Mouse (Mus musculus) intestine, embryonic 15.5 days (tissue): ENCODE measurements around the gene Phf21b. TPM values are rescaled to one million over a fixed set of nuclear protein-coding genes. Genes with fewer than 3 reads are reported as not detected.
A peak's percentile ranks its signal among the peaks of the same experiment; 100 is the strongest.

Experiments
- ATAC-seq: fragments of 200-750 bp; cut with Nextera tagmentation; 2 replicates; pipeline ENCODE4 v1.8.0; 2017; ENCODE audit warnings: moderate TSS enrichment, moderate library complexity
- H3K27ac ChIP-seq: fragments of 300-500 bp; sonication (generic); 2 replicates; pipeline ENCODE4 v1.5.1; 2015; ENCODE audit warnings: mild to moderate bottlenecking, inconsistent platforms
- H3K27me3 ChIP-seq: fragments of 300-500 bp; sonication (generic); replicated peaks from 2 replicates; pipeline ENCODE4 v1.6.1; 2015; ENCODE audit warnings: inconsistent platforms
- H3K36me3 ChIP-seq: fragments of 300-500 bp; sonication (generic); 2 replicates; pipeline ENCODE4 v1.6.1; 2015; ENCODE audit warnings: inconsistent platforms
- H3K4me1 ChIP-seq: fragments of 300-500 bp; sonication (generic); replicated peaks from 2 replicates; pipeline ENCODE4 v1.6.1; 2015; ENCODE audit warnings: inconsistent platforms
- H3K4me2 ChIP-seq: fragments of 300-500 bp; sonication (generic); replicated peaks from 2 replicates; pipeline ENCODE4 v1.6.1; 2015; ENCODE audit warnings: mild to moderate bottlenecking, inconsistent platforms
- H3K4me3 ChIP-seq: fragments of 300-500 bp; sonication (generic); replicated peaks from 2 replicates; pipeline ENCODE4 v1.5.1; 2015; ENCODE audit warnings: inconsistent platforms
- H3K9ac ChIP-seq: fragments of 300-500 bp; sonication (generic); 2 replicates; pipeline ENCODE4 v1.6.1; 2015; ENCODE audit warnings: inconsistent platforms
- H3K9me3 ChIP-seq: fragments of 300-500 bp; sonication (generic); 2 replicates; pipeline ENCODE4 v1.6.1; 2016; ENCODE audit warnings: inconsistent platforms
- WGBS: fragments of 180-500 bp; shearing (Covaris S2); methylation state at CpG from one replicate; pipeline ENCODE4 v1.1.7; 2015; 5-methylcytosine and 5-hydroxymethylcytosine counted together
- polyA plus RNA-seq: library from polyadenylated mRNA; unstranded; fragments of >200 nt; fragmentation: Nextera tagmentation; extraction: Ambion mirVana; gene quantifications from 2 replicates; pipeline ENCODE4 v1.2.1, GENCODE M21; 2015

The Phf21b gene
- polyA plus RNA-seq, 1 experiment from 2014 or later = 1.6 TPM

- H3K36me3 ChIP-seq = no peaks in the 10 kb centered on the region
- no peak for ATAC-seq
- no peak overlapping the region for H3K4me3 ChIP-seq
- H3K9ac ChIP-seq = no peak overlapping the region
- no peak overlapping the region for H3K27ac ChIP-seq
- H3K4me1 ChIP-seq = no peaks in the 10 kb centered on the region; the same call in 1 of the 2 replicates
- H3K4me2 ChIP-seq = no peak overlapping the region
- no peaks in the 10 kb centered on the region for H3K27me3 ChIP-seq
- WGBS = 89% methylated on average over 8 of the region's 8 CpGs
- H3K9me3 ChIP-seq = no peaks in the 10 kb centered on the region
These were observed 6.1 kb upstream of the Phf21b start for GRCm38 (mm10) chr15:84861911-84862310.

- peaks cover 6% of the 10 kb centered on the region; the same call in 1 of the 2 replicates for H3K27me3 ChIP-seq
- H3K9me3 ChIP-seq = no peaks in the 10 kb centered on the region
- no peak overlapping the region for H3K4me3 ChIP-seq
- H3K4me1 ChIP-seq = peaks cover 21% of the 10 kb centered on the region
- 52% methylated on average over 2 of the region's 2 CpGs for WGBS
- no peak overlapping the region for H3K9ac ChIP-seq
- no peak overlapping the region for H3K4me2 ChIP-seq
- H3K36me3 ChIP-seq = no peaks in the 10 kb centered on the region
- no peak overlapping the region for H3K27ac ChIP-seq
- ATAC-seq = peak; percentile 39
These were observed 1.8 kb upstream of the Phf21b start for GRCm38 (mm10) chr15:84857623-84858022.

- ATAC-seq = peak; percentile 12; the same call in 1 of the 2 replicates
- under 1% methylated on average over 88 of the region's 88 CpGs for WGBS
These were observed 638 bp downstream of the Phf21b start for GRCm38 (mm10) chr15:84854921-84855901.

GRCm38 (mm10) chr15:84854171-84854811 is 1.6 kb downstream of the Phf21b start:
- ATAC-seq = peak; percentile 2; the same call in 1 of the 2 replicates
- under 1% methylated on average over 49 of the region's 49 CpGs for WGBS
- Histone ChIP-seq H3K27ac (0 out of 2 replicates have a peak overlapping the region, but pooled peaks have one; percentile 27), H3K9ac (peak overlapping the region; percentile 72), H3K27me3 (peaks cover 6% of the 10 kb centered on the region; the same call in 1 of the 2 replicates), H3K36me3 (no peaks in the 10 kb centered on the region), H3K4me3 (peak overlapping the region; percentile 67), H3K9me3 (no peaks in the 10 kb centered on the region), H3K4me2 (peak overlapping the region; percentile 91), H3K4me1 (peaks cover 31% of the 10 kb centered on the region)

More at GRCm38 (mm10) chr15:84854921-84855901, 638 bp downstream of the Phf21b start:
- Histone ChIP-seq H3K27ac (peak overlapping the region; percentile 82), H3K9ac (peak overlapping the region; percentile 72), H3K9me3 (no peaks in the 10 kb centered on the region), H3K36me3 (no peaks in the 10 kb centered on the region), H3K4me3 (peak overlapping the region; percentile 67), H3K4me2 (peak overlapping the region; percentile 91), H3K4me1 (peaks cover 28% of the 10 kb centered on the region), H3K27me3 (peaks cover 6% of the 10 kb centered on the region; the same call in 1 of the 2 replicates)

GRCm38 (mm10) chr15:84853261-84854137 is 2.4 kb downstream of the Phf21b start:
- H3K4me1 ChIP-seq = peaks cover 37% of the 10 kb centered on the region
- peak overlapping the region; percentile 91 for H3K4me2 ChIP-seq
- peak; percentile 65 for ATAC-seq
- no peaks in the 10 kb centered on the region for H3K36me3 ChIP-seq
- H3K9me3 ChIP-seq = no peaks in the 10 kb centered on the region
- H3K27me3 ChIP-seq = peaks cover 6% of the 10 kb centered on the region; the same call in 1 of the 2 replicates
- H3K27ac ChIP-seq = peak overlapping the region; percentile 76
- peak overlapping the region; percentile 67 for H3K4me3 ChIP-seq
- under 1% methylated on average over 78 of the region's 84 CpGs for WGBS
- H3K9ac ChIP-seq = peak overlapping the region; percentile 72

- ATAC-seq = no peak
- no peak overlapping the region for H3K9ac ChIP-seq
- WGBS = 12% methylated on average over 10 of the region's 10 CpGs
These were observed 3.3 kb downstream of the Phf21b start for GRCm38 (mm10) chr15:84852457-84853070.

GRCm38 (mm10) chr15:84850321-84850720 is 5.5 kb downstream of the Phf21b start:
- peaks cover 6% of the 10 kb centered on the region; the same call in 1 of the 2 replicates for H3K27me3 ChIP-seq
- WGBS = 100% methylated on average over 1 of the region's 1 CpGs

More at GRCm38 (mm10) chr15:84852457-84853070, 3.3 kb downstream of the Phf21b start:
- Histone ChIP-seq H3K27ac (peak overlapping the region; percentile 20; the same call in 1 of the 2 replicates), H3K4me2 (peak overlapping the region; percentile 91), H3K36me3 (no peaks in the 10 kb centered on the region), H3K27me3 (peaks cover 6% of the 10 kb centered on the region; the same call in 1 of the 2 replicates), H3K4me1 (peaks cover 37% of the 10 kb centered on the region), H3K9me3 (no peaks in the 10 kb centered on the region), H3K4me3 (peak overlapping the region; percentile 67)

GRCm38 (mm10) chr15:84846216-84846615 is 9.6 kb downstream of the Phf21b start:
- peaks cover 31% of the 10 kb centered on the region for H3K4me1 ChIP-seq
- H3K4me2 ChIP-seq = no peak overlapping the region
- no peak overlapping the region for H3K4me3 ChIP-seq
- no peak overlapping the region for H3K9ac ChIP-seq
- H3K9me3 ChIP-seq = no peaks in the 10 kb centered on the region
- no peak overlapping the region for H3K27ac ChIP-seq
- no peaks in the 10 kb centered on the region for H3K27me3 ChIP-seq
- 67% methylated on average over 3 of the region's 3 CpGs for WGBS
- no peak for ATAC-seq
- no peaks in the 10 kb centered on the region for H3K36me3 ChIP-seq

More at GRCm38 (mm10) chr15:84850321-84850720, 5.5 kb downstream of the Phf21b start:
- Histone ChIP-seq H3K9ac (no peak overlapping the region), H3K36me3 (no peaks in the 10 kb centered on the region), H3K9me3 (no peaks in the 10 kb centered on the region), H3K4me2 (no peak overlapping the region), H3K4me1 (peaks cover 33% of the 10 kb centered on the region), H3K4me3 (no peak overlapping the region), H3K27ac (no peak overlapping the region)
- ATAC-seq = no peak

- 82% methylated on average over 4 of the region's 4 CpGs for WGBS
- Histone ChIP-seq H3K36me3 (no peaks in the 10 kb centered on the region), H3K4me2 (no peak overlapping the region), H3K27ac (no peak overlapping the region), H3K4me1 (peaks cover 31% of the 10 kb centered on the region), H3K9me3 (no peaks in the 10 kb centered on the region), H3K9ac (no peak overlapping the region), H3K27me3 (no peaks in the 10 kb centered on the region), H3K4me3 (no peak overlapping the region)
- ATAC-seq = no peak
These were observed 11.0 kb downstream of the Phf21b start for GRCm38 (mm10) chr15:84844831-84845230.

- H3K27me3 ChIP-seq = no peaks in the 10 kb centered on the region
- no peak for ATAC-seq
- H3K4me2 ChIP-seq = no peak overlapping the region
- H3K27ac ChIP-seq = no peak overlapping the region
- H3K36me3 ChIP-seq = no peaks in the 10 kb centered on the region
- H3K4me1 ChIP-seq = peaks cover 25% of the 10 kb centered on the region
- H3K9me3 ChIP-seq = no peaks in the 10 kb centered on the region
- no peak overlapping the region for H3K9ac ChIP-seq
- WGBS = 40% methylated on average over 10 of the region's 10 CpGs
- no peak overlapping the region for H3K4me3 ChIP-seq
These were observed 12.8 kb downstream of the Phf21b start for GRCm38 (mm10) chr15:84843034-84843433.
